Mouse (Mus musculus) heart, adult 8-10 months (tissue): ENCODE measurements around the gene Dpyd. TPM values are rescaled to one million over a fixed set of nuclear protein-coding genes. Genes with fewer than 3 reads are reported as not detected.
A peak's percentile ranks its signal among the peaks of the same experiment; 100 is the strongest.

Experiments
- DNase-seq: peaks from one replicate; pipeline ENCODE4 v3.0.0; 2022; ENCODE audit warnings: low spot score
- total RNA-seq, 4 experiments: library from RNA; stranded (reverse); gene quantifications; 2 replicates each; pipeline ENCODE4 v1.2.4; 2022

Dpyd gene
- total RNA-seq, 4 experiments from 2014 or later = 5.1 to 9.3 (median 7.1) TPM

GRCm38 (mm10) chr3:118676052-118676777 lies 114.3 kb downstream of the Dpyd start:
- no peak for DNase-seq

DNA sequence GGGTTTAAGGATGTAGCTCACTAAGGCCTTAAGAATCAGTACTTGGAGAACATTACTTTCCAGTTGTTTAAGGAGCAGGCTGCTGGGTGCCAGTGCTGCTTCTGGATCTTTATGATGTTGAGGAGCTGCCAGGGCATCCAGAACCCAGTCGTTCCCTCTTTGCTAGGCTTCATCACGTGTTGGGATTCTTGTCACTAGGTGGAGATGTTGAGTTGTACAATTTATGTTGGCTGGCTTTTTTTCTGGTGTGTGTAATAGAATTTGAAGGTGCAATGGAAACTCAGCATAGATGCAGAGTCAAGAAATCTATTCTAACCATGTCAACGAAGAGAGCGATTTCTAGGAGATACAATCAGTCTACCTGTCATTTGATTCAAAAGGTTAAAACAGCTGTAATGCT lies 118.9 kb downstream of the Dpyd start:
- DNase-seq = no peak

- DNase-seq = no peak
Observed at GRCm38 (mm10) chr3:118750269-118750668, 188.3 kb downstream of the Dpyd start.

- no peak for DNase-seq
Observed at GRCm38 (mm10) chr3:118753623-118754022, 191.7 kb downstream of the Dpyd start.

- no peak for DNase-seq
Observed at GRCm38 (mm10) chr3:118756099-118756498, 194.2 kb downstream of the Dpyd start.

DNA sequence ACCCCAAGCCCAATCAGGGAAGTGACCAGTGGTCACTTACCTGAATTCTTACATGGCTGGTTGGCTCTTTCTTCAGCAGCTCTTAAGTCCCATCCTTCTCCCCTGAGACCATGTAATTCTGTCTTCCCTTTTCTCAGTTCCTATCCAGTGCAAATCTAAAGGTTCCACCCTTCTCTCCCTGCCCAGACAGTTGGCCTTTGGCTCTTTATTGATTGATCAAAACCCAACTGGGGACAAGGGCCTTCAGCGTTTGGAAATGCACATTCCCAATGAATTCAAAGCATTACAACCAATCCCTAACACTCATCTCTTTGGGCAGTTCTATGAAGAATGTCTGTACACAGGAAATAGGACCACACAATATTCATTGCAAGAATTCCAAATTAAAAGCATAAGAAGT lies 251.0 kb downstream of the Dpyd start:
- no peak for DNase-seq

- peak; percentile 3 for DNase-seq
Observed at GRCm38 (mm10) chr3:118850613-118851527, 288.9 kb downstream of the Dpyd start.

DNA sequence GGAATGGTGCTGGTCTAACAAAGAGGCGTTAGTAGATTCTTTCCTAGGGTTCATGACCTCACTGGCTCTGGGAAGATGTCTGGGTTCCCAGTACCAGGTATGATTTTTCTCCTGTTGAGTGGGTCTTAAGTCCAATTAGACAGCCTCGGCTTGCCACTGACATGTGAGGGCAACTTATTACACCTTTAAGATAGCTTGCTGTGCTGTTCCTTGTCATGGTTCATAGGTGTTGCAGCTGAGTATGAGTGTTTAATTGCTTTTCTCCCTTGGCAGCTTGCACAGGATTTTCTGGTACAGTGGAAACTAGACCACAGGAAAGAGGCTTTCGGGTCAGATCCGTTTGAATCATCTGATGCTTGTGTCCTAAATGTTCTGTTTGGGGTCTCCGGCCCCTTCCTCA lies 290.8 kb downstream of the Dpyd start:
- no peak for DNase-seq

DNA sequence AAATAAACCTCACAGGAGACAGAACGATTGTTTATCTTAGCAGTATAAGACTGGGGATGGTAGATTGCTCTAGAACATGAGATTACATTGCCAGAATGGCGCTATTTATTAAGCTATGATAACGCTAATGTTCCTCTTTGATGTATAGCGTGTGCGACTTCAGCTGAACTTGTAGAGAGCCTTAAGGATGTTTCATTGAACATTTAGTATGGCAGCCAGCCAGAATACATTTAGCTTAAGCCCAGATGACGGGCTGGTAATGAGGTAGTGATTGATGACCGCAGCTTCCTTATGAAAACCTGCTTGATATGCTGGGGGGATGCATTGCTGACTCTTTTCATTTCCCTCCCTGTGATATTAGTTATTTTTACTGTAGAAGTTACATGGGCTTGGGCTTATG lies 293.5 kb downstream of the Dpyd start:
- DNase-seq = no peak

DNA sequence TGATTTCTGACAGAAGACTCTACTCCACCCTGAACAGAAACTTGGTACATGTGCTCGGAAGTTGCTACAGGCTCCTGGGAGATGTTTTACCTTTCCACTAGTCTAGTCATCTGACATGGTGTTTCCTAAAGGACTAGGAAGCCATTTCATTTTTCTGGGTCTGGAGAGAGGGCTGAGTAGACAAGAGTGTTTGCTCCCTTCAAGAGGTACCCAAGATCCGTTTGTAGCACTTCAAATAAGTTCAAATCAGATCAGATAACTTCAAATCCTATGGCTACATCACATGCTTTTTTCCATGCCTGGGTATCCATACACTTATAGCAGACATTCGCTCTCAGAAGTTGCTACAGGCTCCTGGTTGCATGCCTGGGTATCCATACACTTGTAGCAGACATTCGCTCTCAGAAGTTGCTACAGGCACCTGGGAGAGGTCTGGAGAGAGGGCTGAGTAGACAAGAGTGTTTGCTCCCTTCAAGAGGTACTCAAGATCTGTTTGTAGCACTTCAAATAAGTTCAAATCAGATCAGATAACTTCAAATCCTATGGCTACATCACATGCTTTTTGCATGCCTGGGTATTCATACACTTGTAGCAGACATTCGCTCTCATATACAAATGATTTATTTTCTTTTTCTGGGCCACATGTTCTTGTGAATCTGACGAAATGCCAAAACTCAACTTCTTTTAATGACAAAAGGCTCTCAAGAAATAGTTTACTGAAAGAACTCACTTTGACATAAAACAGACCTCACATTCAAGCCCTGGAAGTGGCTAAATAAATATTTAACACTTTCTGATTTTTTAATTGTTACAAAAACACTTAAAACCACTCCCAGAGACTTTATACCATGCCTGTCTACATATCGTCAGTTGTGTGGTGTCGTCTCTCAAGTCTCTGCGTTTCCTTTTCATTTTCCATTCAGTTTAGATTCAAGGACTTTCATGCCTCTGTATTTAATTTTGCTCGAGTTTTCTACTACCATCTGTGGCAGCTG lies 307.5 kb downstream of the Dpyd start:
- no peak for DNase-seq

GRCm38 (mm10) chr3:118875871-118876270 lies 313.9 kb downstream of the Dpyd start:
- DNase-seq = no peak

- no peak for DNase-seq
Observed at GRCm38 (mm10) chr3:118899036-118899435, 337.1 kb downstream of the Dpyd start.

DNA sequence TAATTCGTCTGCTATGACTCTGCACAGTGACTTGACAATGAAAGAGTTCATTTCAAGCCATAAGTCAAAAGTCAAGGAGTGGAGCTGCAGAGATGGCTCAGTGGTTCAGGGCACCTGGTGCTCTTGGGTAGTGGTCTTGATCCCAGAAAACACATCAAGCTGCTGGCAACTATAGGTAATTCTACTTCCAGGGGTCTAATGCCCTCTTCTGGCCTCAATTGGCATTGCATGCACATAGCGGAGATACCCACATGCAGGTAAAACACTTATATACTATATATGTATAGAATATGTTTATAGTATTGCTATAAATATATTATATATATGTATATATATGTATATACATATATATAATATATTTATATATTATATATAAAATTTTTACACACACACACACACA lies 429.4 kb downstream of the Dpyd start:
- no peak for DNase-seq

GRCm38 (mm10) chr3:118991793-118992192 lies 429.9 kb downstream of the Dpyd start:
- DNase-seq = no peak

DNA sequence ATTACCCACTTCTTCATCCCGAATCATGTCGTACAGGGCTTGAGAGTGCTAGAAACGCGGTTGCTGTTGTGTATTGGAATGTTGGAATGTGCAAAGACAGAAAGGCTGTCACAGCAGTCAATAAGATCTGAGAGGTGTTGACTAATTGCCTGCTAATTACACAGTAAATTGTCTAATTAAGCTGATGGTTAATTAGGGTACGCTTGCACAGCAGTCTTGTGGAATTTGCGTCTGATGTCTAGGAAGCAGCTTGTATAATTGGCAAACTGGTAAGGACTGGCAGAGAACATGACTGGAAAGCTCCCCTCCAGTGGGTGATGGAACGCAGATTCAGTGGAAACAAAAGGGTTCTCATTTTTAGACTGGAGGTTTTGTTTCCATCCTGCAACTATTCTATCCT lies 459.3 kb downstream of the Dpyd start:
- no peak for DNase-seq

DNA sequence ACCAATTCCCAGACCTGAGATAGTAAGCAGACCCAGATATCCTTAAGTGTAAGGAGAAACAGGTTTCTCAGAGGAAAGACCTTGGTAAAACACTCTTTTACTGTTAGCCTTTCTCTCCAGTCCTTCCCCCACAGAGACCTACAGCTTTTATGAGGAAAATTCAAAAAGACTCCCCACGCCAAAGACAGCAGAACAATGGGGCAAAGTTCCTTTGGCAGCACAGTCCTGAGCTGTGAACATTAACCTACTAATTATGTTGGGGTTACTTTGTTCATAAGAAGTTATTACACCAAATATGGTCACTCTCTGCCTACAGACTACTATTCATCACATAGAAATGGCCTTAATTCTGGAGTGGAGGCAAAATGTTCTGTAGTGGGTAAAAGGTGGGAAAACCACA lies 480.7 kb downstream of the Dpyd start:
- no peak for DNase-seq

GRCm38 (mm10) chr3:119056144-119056543 lies 494.2 kb downstream of the Dpyd start:
- no peak for DNase-seq

DNA sequence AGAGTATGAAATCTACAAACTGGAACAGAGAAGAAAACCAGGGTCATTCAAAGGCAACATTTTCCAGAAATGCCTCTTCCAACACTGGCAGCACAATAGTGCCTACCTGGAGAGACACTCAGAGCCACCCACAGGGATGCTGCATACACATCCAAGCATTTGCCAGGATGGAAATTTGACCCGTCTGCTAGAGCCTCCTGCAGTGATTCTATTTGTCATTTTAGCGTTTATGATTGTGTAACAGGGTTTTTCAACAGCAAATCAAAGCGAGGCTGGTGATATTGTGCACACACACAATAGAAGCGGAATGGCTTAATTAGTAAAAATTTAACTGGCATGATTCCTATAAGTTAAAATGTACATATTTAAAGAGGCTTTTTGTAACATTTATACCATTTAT lies 501.3 kb downstream of the Dpyd start:
- no peak for DNase-seq

GRCm38 (mm10) chr3:119063642-119064041 lies 501.7 kb downstream of the Dpyd start:
- DNase-seq = no peak

- no peak for DNase-seq
Observed at GRCm38 (mm10) chr3:119064746-119065145, 502.8 kb downstream of the Dpyd start.

- DNase-seq = no peak
Observed at GRCm38 (mm10) chr3:119067221-119067620, 505.3 kb downstream of the Dpyd start.

DNA sequence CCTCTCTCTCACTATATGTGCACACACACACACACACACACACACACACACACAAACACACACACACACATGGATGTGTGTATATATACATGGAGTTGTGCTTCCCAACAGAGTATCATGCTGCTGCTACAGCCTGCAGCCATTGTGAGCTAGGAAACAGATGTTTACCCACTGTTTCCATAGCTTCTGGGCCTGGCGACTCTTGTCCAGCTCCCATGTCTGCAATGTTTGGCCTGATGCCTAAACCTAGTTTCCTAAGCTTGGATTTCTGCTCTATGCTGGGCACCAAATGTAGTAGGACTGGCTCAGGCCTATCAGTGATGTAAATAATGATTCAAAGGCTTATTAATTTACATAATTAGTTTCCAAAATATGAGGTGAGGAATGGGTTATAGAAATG lies 524.7 kb downstream of the Dpyd start:
- DNase-seq = no peak
